Mouse (Mus musculus) spleen, adult 2 months (tissue): Measurements from ENCODE around the gene Knstrn. TPM values are rescaled to one million over a fixed set of nuclear protein-coding genes. Genes with fewer than 3 reads are reported as not detected.

ENCODE experiments used
- DNase-seq, 2 experiments: peaks; one replicate each; pipeline versions ENCODE4 v3.0.0 to v3.0.0-alpha.2; 2012 to 2021; ENCODE audit warnings: low spot score in 2 of 2, low read depth in 1 of 2
- H3K27ac ChIP-seq: fragments of 200-500 bp; 2 replicates; pipeline ENCODE4 v1.5.1; 2012; ENCODE audit warnings: low read length, inconsistent platforms; ENCODE audit not compliant: insufficient read depth
- H3K27me3 ChIP-seq: fragments of 200-500 bp; 2 replicates; pipeline ENCODE4 v1.6.1; 2012; ENCODE audit warnings: mild to moderate bottlenecking, moderate library complexity, low read length, inconsistent platforms; ENCODE audit not compliant: control insufficient read depth, insufficient read depth
- H3K36me3 ChIP-seq: fragments of 200-500 bp; 2 replicates; pipeline ENCODE4 v1.6.1; 2012; ENCODE audit warnings: mild to moderate bottlenecking, low read length, inconsistent platforms; ENCODE audit not compliant: control insufficient read depth, insufficient read depth
- H3K4me1 ChIP-seq: fragments of 200-500 bp; 2 replicates; pipeline ENCODE4 v1.6.1; 2011; ENCODE audit warnings: inconsistent platforms; ENCODE audit not compliant: control insufficient read depth, insufficient read depth, insufficient read length
- H3K4me3 ChIP-seq: fragments of 200-500 bp; 2 replicates; pipeline ENCODE4 v1.5.1; 2011; ENCODE audit warnings: mild to moderate bottlenecking, inconsistent platforms; ENCODE audit not compliant: insufficient read depth, insufficient read length; ENCODE audit errors: extremely low read depth
- CTCF ChIP-seq: fragments of 200-500 bp; IDR thresholded peaks from 2 replicates; pipeline ENCODE4 v1.5.1; 2011; ENCODE audit warnings: mild to moderate bottlenecking, inconsistent platforms; ENCODE audit not compliant: insufficient read depth, insufficient read length, insufficient replicate concordance; ENCODE audit errors: extremely low read depth
- POLR2A ChIP-seq: fragments of 200-500 bp; IDR thresholded peaks from 2 replicates; pipeline ENCODE4 v1.6.1; 2011; ENCODE audit warnings: low read depth, low read length, inconsistent platforms
- WGBS: fragments of 180-500 bp; shearing (Covaris S2); methylation state at CpG from one replicate; pipeline ENCODE4 v1.1.7; 2018; 5-methylcytosine and 5-hydroxymethylcytosine counted together
- polyA plus RNA-seq: library from polyadenylated mRNA; depleted of rRNA; stranded (reverse); fragments of >200 nt; gene quantifications from 2 replicates; pipeline ENCODE4 v1.2.3, GENCODE M21; 2012

The Knstrn gene
- polyA plus RNA-seq, 1 experiment = 4.2 TPM

GRCm38 (mm10) chr2:118790551-118791525 lies 23.0 kb upstream of the Knstrn start:
- peak in 1 of 2 experiments; percentile 34 for DNase-seq
- Histone ChIP-seq H3K4me1 (peaks cover 2% of the 10 kb centered on the region; the same call in 1 of the 2 replicates), H3K27me3 (no peaks in the 10 kb centered on the region), H3K27ac (no peak overlapping the region), H3K36me3 (no peaks in the 10 kb centered on the region), H3K4me3 (no peak overlapping the region)
- 43% methylated on average over 44 of the region's 44 CpGs for WGBS
- TF ChIP-seq CTCF (peak; percentile 30; the same call in 1 of the 2 replicates), POLR2A (no peak)

GRCm38 (mm10) chr2:118791591-118792258 lies 22.1 kb upstream of the Knstrn start:
- Histone ChIP-seq H3K4me3 (no peak overlapping the region), H3K27me3 (no peaks in the 10 kb centered on the region), H3K36me3 (no peaks in the 10 kb centered on the region), H3K4me1 (peaks cover 2% of the 10 kb centered on the region; the same call in 1 of the 2 replicates), H3K27ac (no peak overlapping the region)
- no peak for DNase-seq
- TF ChIP-seq CTCF (no peak), POLR2A (no peak)
- 93% methylated on average over 26 of the region's 26 CpGs for WGBS

GRCm38 (mm10) chr2:118792259-118792613 lies 21.6 kb upstream of the Knstrn start:
- Histone ChIP-seq H3K27ac (no peak overlapping the region), H3K36me3 (no peaks in the 10 kb centered on the region), H3K27me3 (no peaks in the 10 kb centered on the region), H3K4me3 (no peak overlapping the region), H3K4me1 (peaks cover 2% of the 10 kb centered on the region; the same call in 1 of the 2 replicates)
- WGBS = 89% methylated on average over 4 of the region's 4 CpGs
- DNase-seq = no peak
- TF ChIP-seq POLR2A (no peak), CTCF (no peak)

- DNase-seq = no peak
- Histone ChIP-seq H3K4me3 (no peak overlapping the region), H3K27me3 (no peaks in the 10 kb centered on the region), H3K27ac (no peak overlapping the region), H3K4me1 (peaks cover 2% of the 10 kb centered on the region; the same call in 1 of the 2 replicates), H3K36me3 (no peaks in the 10 kb centered on the region)
- WGBS = 18% methylated on average over 4 of the region's 4 CpGs
- TF ChIP-seq CTCF (no peak), POLR2A (no peak)
Measured at GRCm38 (mm10) chr2:118793636-118794035, 20.2 kb upstream of the Knstrn start.

GRCm38 (mm10) chr2:118802542-118803118 lies 11.2 kb upstream of the Knstrn start:
- H3K4me3 ChIP-seq = no peak overlapping the region
- 82% methylated on average over 4 of the region's 4 CpGs for WGBS
- no peaks in the 10 kb centered on the region for H3K36me3 ChIP-seq
- TF ChIP-seq CTCF (no peak), POLR2A (no peak)
- no peak overlapping the region for H3K27ac ChIP-seq
- no peaks in the 10 kb centered on the region for H3K27me3 ChIP-seq
- H3K4me1 ChIP-seq = peaks cover 7% of the 10 kb centered on the region; the same call in 1 of the 2 replicates
- DNase-seq = no peak

- no peak overlapping the region for H3K27ac ChIP-seq
- H3K4me3 ChIP-seq = no peak overlapping the region
- H3K36me3 ChIP-seq = no peaks in the 10 kb centered on the region
- no peaks in the 10 kb centered on the region for H3K27me3 ChIP-seq
- TF ChIP-seq CTCF (no peak), POLR2A (no peak)
- H3K4me1 ChIP-seq = peaks cover 7% of the 10 kb centered on the region; the same call in 1 of the 2 replicates
- 7% methylated on average over 2 of the region's 2 CpGs for WGBS
- peak; percentile 17 to 23 for DNase-seq
Measured at GRCm38 (mm10) chr2:118804474-118804873, 9.3 kb upstream of the Knstrn start.

- Histone ChIP-seq H3K4me3 (no peak overlapping the region), H3K4me1 (peaks cover 7% of the 10 kb centered on the region; the same call in 1 of the 2 replicates), H3K27ac (no peak overlapping the region), H3K27me3 (no peaks in the 10 kb centered on the region), H3K36me3 (no peaks in the 10 kb centered on the region)
- WGBS = 55% methylated on average over 3 of the region's 3 CpGs
- no peak for TF ChIP-seq CTCF
- TF ChIP-seq POLR2A = no peak
- DNase-seq = no peak
Measured at GRCm38 (mm10) chr2:118805137-118805536, 8.7 kb upstream of the Knstrn start.
